ENCODE assay signal across 8 mouse cellular contexts in genomic region chr4:45084895-45085290, GRCm38 (mm10). TPM values are rescaled to one million over a fixed set of nuclear protein-coding genes. Genes with fewer than 3 reads are reported as not detected.
DNase-seq lines count a peak whose midpoint lies in the region; ATAC-seq and TF ChIP-seq lines count a peak whose summit lies in the region.

No protein-coding gene starts in this region.

- no peaks in the 10 kb centered on the region for H3K27me3 ChIP-seq in heart, adult 2 months (ENCODE audit: control insufficient read depth, insufficient read depth, low read length)
- H3K27me3 ChIP-seq in thymus, adult 2 months (ENCODE audit: control insufficient read depth, insufficient read depth, low read length) = no peaks in the 10 kb centered on the region
- H3K27me3 ChIP-seq in liver, embryonic 11.5 days (replicated peaks; ENCODE audit: control insufficient read depth, insufficient read depth, low read length) = no peaks in the 10 kb centered on the region

- TF ChIP-seq EP300 in heart, adult 2 months (IDR thresholded peaks at IDR 0.05; ENCODE audit: insufficient read depth, low read depth, low read length) = no peak

- H3K27ac ChIP-seq in heart, adult 2 months = peak overlapping the region; percentile 46; the same call in 1 of the 2 replicates
- H3K27ac ChIP-seq in thymus, adult 2 months (ENCODE audit: control insufficient read depth, insufficient read depth, low read length) = no peak overlapping the region
- H3K27ac ChIP-seq in liver, embryonic 11.5 days (ENCODE audit: low read depth, low read length) = peak overlapping the region; percentile 42; the same call in 1 of the 2 replicates

- ATAC-seq in liver, embryonic 11.5 days (replicated peaks; ENCODE audit: low FRiP score) = no peak

- H3K36me3 ChIP-seq in heart, adult 2 months (ENCODE audit: control insufficient read depth, insufficient read depth, low read length) = no peaks in the 10 kb centered on the region
- no peaks in the 10 kb centered on the region for H3K36me3 ChIP-seq in thymus, adult 2 months (ENCODE audit: control insufficient read depth, insufficient read depth, low read length)
- no peaks in the 10 kb centered on the region for H3K36me3 ChIP-seq in liver, embryonic 11.5 days (ENCODE audit: control insufficient read depth, insufficient read depth, low read length)

- intact Hi-C loops in heart, adult 2 months (cut with DNase I) = loop anchor here (2.0 kb wide), 2 partner anchors 22 to 66 kb away; partner anchors contain the start of gene Polr1e

- no peak for DNase-seq in heart, adult 2 months
- no peak for DNase-seq in heart, adult 8-10 months (ENCODE audit: low spot score)
- no peak for DNase-seq in thymus, adult 2 months
- DNase-seq in thymus, postnatal 10 days (ENCODE audit: low spot score in 2 of 2) = no peak
- no peak for DNase-seq in liver, embryonic 11.5 days (ENCODE audit: low spot score)
- no peak for DNase-seq in right cerebral cortex, postnatal 14 days
- DNase-seq in embryo, embryonic 9.5 days (ENCODE audit: extremely low spot score) = no peak
- no peak for DNase-seq in layer of hippocampus, postnatal 14 days (ENCODE audit: low spot score in 2 of 2)

- 44% methylated on average over 8 of the region's 8 CpGs for WGBS in heart, adult 2 months
- WGBS in thymus, adult 2 months = 57% methylated on average over 8 of the region's 8 CpGs
- 46% methylated on average over 8 of the region's 8 CpGs for WGBS in liver, embryonic 11.5 days

- no peaks in the 10 kb centered on the region for H3K9me3 ChIP-seq in liver, embryonic 11.5 days (ENCODE audit: control insufficient read depth, low read length)

- H3K9ac ChIP-seq in heart, adult 2 months (ENCODE audit: low read depth, low read length) = peak overlapping the region; percentile 31
- H3K9ac ChIP-seq in liver, embryonic 11.5 days (ENCODE audit: low read depth, low read length) = peak overlapping the region; percentile 47; the same call in 1 of the 2 replicates

- 0 out of 2 replicates have a peak, but pooled peaks cover 1% of the 10 kb centered on the region for H3K79me2 ChIP-seq in heart, adult 2 months (replicated peaks; ENCODE audit: control insufficient read depth, insufficient read depth, low read length)

- H3K4me2 ChIP-seq in liver, embryonic 11.5 days = peak overlapping the region; percentile 88

- no peak for TF ChIP-seq POLR2A in heart, adult 2 months (IDR thresholded peaks at IDR 0.05; ENCODE audit: insufficient read depth, low read depth, low read length)
- no peak for TF ChIP-seq POLR2A in thymus, adult 2 months (IDR thresholded peaks at IDR 0.05; ENCODE audit: control insufficient read depth, extremely low read depth, insufficient read depth, low read length, poor library complexity)

- no peak for TF ChIP-seq CTCF in heart, adult 2 months (IDR thresholded peaks at IDR 0.05)
- TF ChIP-seq CTCF in thymus, adult 2 months (IDR thresholded peaks at IDR 0.05; ENCODE audit: borderline replicate concordance, control insufficient read depth, extremely low read depth, insufficient read depth, low read length, poor library complexity) = no peak

- peaks cover 3% of the 10 kb centered on the region for H3K4me1 ChIP-seq in heart, adult 2 months (ENCODE audit: control insufficient read depth, insufficient read depth, low read length)
- peaks cover 5% of the 10 kb centered on the region; the same call in 1 of the 2 replicates for H3K4me1 ChIP-seq in thymus, adult 2 months (replicated peaks; ENCODE audit: control insufficient read depth, insufficient read depth, low read length)
- H3K4me1 ChIP-seq in liver, embryonic 11.5 days (replicated peaks; ENCODE audit: control insufficient read depth, insufficient read depth, low read length) = peaks cover 8% of the 10 kb centered on the region

- H3K4me3 ChIP-seq in heart, adult 2 months = peak overlapping the region; percentile 93
- H3K4me3 ChIP-seq in thymus, adult 2 months (ENCODE audit: control insufficient read depth, insufficient read depth, low read length) = peak overlapping the region; percentile 76
- peak overlapping the region; percentile 73 for H3K4me3 ChIP-seq in liver, embryonic 11.5 days (ENCODE audit: low read depth, low read length)

RNA-seq across cellular contexts. Expression of gene Fbxo10, which starts 0.5 kb away (rescaled TPM):
- total RNA-seq in heart, adult 2 months (2021) = 10 to 100 TPM in 1 of 2 experiments, 1 to 10 TPM in 1; 9.4 to 10.2 TPM
- polyA plus RNA-seq in heart, adult 2 months (2012; rRNA removed) = 16.7 and 22.1 TPM in 2 replicates
- total RNA-seq in heart, adult 8-10 months (2022) = 10 to 100 TPM in 3 of 4 experiments, 1 to 10 TPM in 1; 8.2 to 11.5 (median 10.7) TPM
- polyA plus RNA-seq in thymus, adult 2 months (2012; rRNA removed) = 16.3 and 19.2 TPM in 2 replicates
- polyA plus RNA-seq in liver, embryonic 11.5 days (2014; fragmentation: Nextera tagmentation; extraction: Ambion mirVana) = 9.3 and 10.5 TPM in 2 replicates
- 10 to 100 TPM; 39.6 to 41.3 TPM for total RNA-seq in layer of hippocampus, postnatal 14 days (2021)

RNA-seq across cellular contexts. Expression of gene Tomm5, which starts 23.0 kb away (rescaled TPM):
- total RNA-seq in heart, adult 2 months (2021) = 100 to 1,000 TPM; 213 to 237 TPM
- 205 and 285 TPM in 2 replicates for polyA plus RNA-seq in heart, adult 2 months (2012; rRNA removed)
- 100 to 1,000 TPM; 234 to 269 (median 250) TPM for total RNA-seq in heart, adult 8-10 months (2022)
- polyA plus RNA-seq in thymus, adult 2 months (2012; rRNA removed) = 68.0 and 92.4 TPM in 2 replicates
- 445 and 480 TPM in 2 replicates for polyA plus RNA-seq in liver, embryonic 11.5 days (2014; fragmentation: Nextera tagmentation; extraction: Ambion mirVana)
- total RNA-seq in layer of hippocampus, postnatal 14 days (2021) = 10 to 100 TPM; 66.7 to 75.6 TPM
